Mouse (Mus musculus): ENCODE results near the gene Stat3.

DNA sequence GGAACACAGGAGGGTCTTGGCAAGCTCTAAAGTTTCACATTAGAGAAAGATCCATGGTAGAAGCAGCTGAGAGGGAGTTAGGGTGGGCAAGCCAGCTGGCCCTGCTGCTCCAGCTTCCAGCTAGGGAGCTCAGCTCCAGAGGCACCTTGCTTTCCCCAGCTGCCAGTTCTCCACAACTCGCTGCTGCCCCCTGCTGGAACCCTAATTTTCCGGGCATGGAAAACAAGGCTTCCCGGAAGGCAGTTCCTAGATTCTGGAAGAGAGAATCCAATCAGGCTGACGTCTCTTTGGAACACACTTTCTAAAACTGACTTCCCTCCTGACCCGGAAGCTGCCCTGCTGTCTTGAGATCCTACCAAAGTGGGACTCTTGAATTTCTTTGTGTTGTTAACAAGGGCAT is 17.9 kb upstream of the Stat3 start:
- TF ChIP-seq GATA1 (IDR thresholded peaks at IDR 0.05; ENCODE audit: borderline replicate concordance, low read length), result no peak
- TF ChIP-seq FLI1 (IDR thresholded peaks at IDR 0.05; ENCODE audit: low read length), result no peak

Measured in megakaryocyte, embryonic 14.5 days (primary cell).